Mouse (Mus musculus): ENCODE data around the gene Rpl7a. TPM values are rescaled to one million over a fixed set of nuclear protein-coding genes. Genes with fewer than 3 reads are reported as not detected.

The Rpl7a gene
- total RNA-seq, 2 experiments from 2014 or later = 245 to 261 TPM

- no peak for DNase-seq (ENCODE audit: low spot score in 2 of 2)
- no peak for TF ChIP-seq CTCF (conservative IDR thresholded peaks at IDR 0.05)
- no peak overlapping the region for H3K4me3 ChIP-seq
- H3K27ac ChIP-seq = no peak overlapping the region
Observed at GRCm38 (mm10) chr2:26919684-26920083, 9.1 kb downstream of the Rpl7a start.

- no peak for TF ChIP-seq CTCF (conservative IDR thresholded peaks at IDR 0.05)
- no peak for DNase-seq (ENCODE audit: low spot score in 2 of 2)
- no peak overlapping the region for H3K27ac ChIP-seq
- no peak overlapping the region for H3K4me3 ChIP-seq
Observed at GRCm38 (mm10) chr2:26920190-26920855, 9.8 kb downstream of the Rpl7a start.

GRCm38 (mm10) chr2:26921784-26922183, 11.2 kb downstream of the Rpl7a start:
- Histone ChIP-seq H3K27ac (no peak overlapping the region), H3K4me3 (no peak overlapping the region)
- no peak for DNase-seq (ENCODE audit: low spot score in 2 of 2)
- no peak for TF ChIP-seq CTCF (conservative IDR thresholded peaks at IDR 0.05)

GRCm38 (mm10) chr2:26927745-26928476, 17.3 kb downstream of the Rpl7a start:
- DNase-seq (ENCODE audit: low spot score in 2 of 2) = no peak
- Histone ChIP-seq H3K4me3 (no peak overlapping the region), H3K27ac (no peak overlapping the region)
- no peak for TF ChIP-seq CTCF (conservative IDR thresholded peaks at IDR 0.05)

- peak; percentile 84 for TF ChIP-seq CTCF (conservative IDR thresholded peaks at IDR 0.05)
Observed at GRCm38 (mm10) chr2:26930390-26930789, 19.8 kb downstream of the Rpl7a start.

GRCm38 (mm10) chr2:26932473-26933303, 22.1 kb downstream of the Rpl7a start:
- no peak for DNase-seq (ENCODE audit: low spot score in 2 of 2)
- no peak for TF ChIP-seq CTCF (conservative IDR thresholded peaks at IDR 0.05)
- Histone ChIP-seq H3K27ac (peak overlapping the region; percentile 93), H3K4me3 (peak overlapping the region; percentile 94)

More at GRCm38 (mm10) chr2:26930390-26930789, 19.8 kb downstream of the Rpl7a start:
- Histone ChIP-seq H3K4me3 (no peak overlapping the region), H3K27ac (peak overlapping the region; percentile 15; the same call in 1 of the 2 replicates)
- DNase-seq (ENCODE audit: low spot score in 2 of 2) = peak; percentile 68 to 69

GRCm38 (mm10) chr2:26933304-26934055, 22.9 kb downstream of the Rpl7a start, which contains the start of the genes Surf4 and Stkld1:
Gene Surf4, minus strand, starts transcription at chr2:26933928.
Gene Stkld1, plus strand, starts transcription at chr2:26934047.
- TF ChIP-seq CTCF (conservative IDR thresholded peaks at IDR 0.05) = no peak; the same call in 1 of the 2 replicates
- Histone ChIP-seq H3K27ac (peak within 1 kb of the TSS; percentile 93), H3K4me3 (peak within 1 kb of the TSS; percentile 94)
- DNase-seq (ENCODE audit: low spot score in 2 of 2) = peak; percentile 90

GRCm38 (mm10) chr2:26935286-26935685, 24.7 kb downstream of the Rpl7a start:
- no peak for TF ChIP-seq CTCF (conservative IDR thresholded peaks at IDR 0.05)
- no peak overlapping the region for H3K27ac ChIP-seq
- H3K4me3 ChIP-seq = no peak overlapping the region
- no peak for DNase-seq (ENCODE audit: low spot score in 2 of 2)

GRCm38 (mm10) chr2:26936425-26936824, 25.9 kb downstream of the Rpl7a start:
- Histone ChIP-seq H3K27ac (no peak overlapping the region), H3K4me3 (no peak overlapping the region)
- no peak for TF ChIP-seq CTCF (conservative IDR thresholded peaks at IDR 0.05)
- DNase-seq (ENCODE audit: low spot score in 2 of 2) = no peak

- DNase-seq (ENCODE audit: low spot score in 2 of 2) = no peak
- H3K27ac ChIP-seq = no peak overlapping the region
- H3K4me3 ChIP-seq = no peak overlapping the region
- peak; percentile 35 for TF ChIP-seq CTCF (conservative IDR thresholded peaks at IDR 0.05)
Observed at GRCm38 (mm10) chr2:26941539-26941938, 31.0 kb downstream of the Rpl7a start.

GRCm38 (mm10) chr2:26943253-26943652, 32.7 kb downstream of the Rpl7a start:
- Histone ChIP-seq H3K27ac (no peak overlapping the region), H3K4me3 (no peak overlapping the region)
- TF ChIP-seq CTCF (conservative IDR thresholded peaks at IDR 0.05) = no peak
- no peak for DNase-seq (ENCODE audit: low spot score in 2 of 2)

GRCm38 (mm10) chr2:26950411-26950810, 39.8 kb downstream of the Rpl7a start:
- H3K4me3 ChIP-seq = no peak overlapping the region
- TF ChIP-seq CTCF (conservative IDR thresholded peaks at IDR 0.05) = no peak
- H3K27ac ChIP-seq = no peak overlapping the region
- DNase-seq (ENCODE audit: low spot score in 2 of 2) = no peak
